Mouse (Mus musculus): ENCODE data around the gene Stx7. TPM values are rescaled to one million over a fixed set of nuclear protein-coding genes. Genes with fewer than 3 reads are reported as not detected.
"Not testable (repeated sequence)": the region's sequence is repeated elsewhere in the genome, so short reads cannot be mapped to it uniquely, and the experiment has no call there.

Gene Stx7
- 104 to 141 TPM (median 123 TPM) in 3 replicates for total RNA-seq (2017)

DNA sequence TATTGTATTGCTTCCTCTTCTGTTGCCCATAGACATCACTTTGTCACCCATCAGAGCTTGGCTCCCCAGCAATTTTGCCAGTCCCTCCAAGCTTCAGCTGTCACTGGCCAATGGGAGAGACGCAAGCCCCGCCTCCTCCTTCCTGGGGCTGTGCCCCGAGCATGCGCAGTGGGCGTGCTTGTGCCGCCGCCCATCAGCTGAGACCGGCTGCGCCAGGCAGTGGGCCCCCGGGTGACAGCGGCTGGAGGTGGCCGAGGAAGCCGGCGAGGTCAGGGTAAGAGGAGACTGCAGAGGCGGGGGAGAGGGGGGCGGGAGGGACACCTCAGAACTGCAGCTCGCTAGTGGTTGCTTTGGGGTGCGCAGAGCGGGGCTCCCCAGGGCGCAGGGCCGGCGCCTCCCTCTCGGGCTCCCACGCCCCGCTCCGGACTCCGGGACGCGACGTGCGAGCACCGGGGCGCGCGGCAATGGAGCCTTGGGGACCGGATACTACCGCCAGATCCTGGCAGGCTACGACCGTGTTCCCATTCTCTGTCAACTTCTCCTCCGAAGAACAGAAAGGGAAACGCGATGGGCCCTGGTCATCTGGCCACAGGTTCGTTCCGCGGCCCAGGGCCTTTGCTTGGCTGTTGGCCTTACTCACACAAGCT lies at the start of gene Stx7:
TSS of gene Stx7 (plus strand) at position 168 of the 647 bp plus-strand sequence.
- peak; percentile 98 for ATAC-seq (replicated peaks; ENCODE audit: insufficient number of reproducible peaks, low FRiP score, low TSS enrichment, poor library complexity, severe bottlenecking)

DNA sequence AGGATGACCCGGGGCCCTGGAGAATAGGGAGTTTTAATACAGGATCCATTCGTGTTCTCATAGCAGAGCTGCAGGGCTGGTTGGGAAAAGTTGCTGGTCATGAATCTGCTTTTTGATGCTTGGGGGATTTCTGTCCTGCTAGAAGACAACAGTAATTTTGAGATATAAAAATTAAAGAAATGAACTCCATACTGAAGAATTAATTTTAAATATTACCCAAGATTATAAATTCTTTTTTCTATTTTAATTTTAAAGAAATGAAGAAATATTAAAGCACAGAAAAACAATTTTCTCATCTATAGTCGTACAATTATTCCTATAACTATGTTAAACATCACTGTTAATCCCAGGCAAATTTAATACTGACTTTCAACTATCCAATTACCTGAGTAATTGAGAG lies 47.3 kb upstream of the Stx7 start, which contains the start of gene Taar8c:
TSS of gene Taar8c (minus strand) at position 101 of the 400 bp plus-strand sequence.
- ATAC-seq (replicated peaks; ENCODE audit: insufficient number of reproducible peaks, low FRiP score, low TSS enrichment, poor library complexity, severe bottlenecking) = not testable (repeated sequence)

GRCm38 (mm10) chr10:24103299-24103698 lies 45.8 kb upstream of the Stx7 start:
- ATAC-seq (replicated peaks; ENCODE audit: insufficient number of reproducible peaks, low FRiP score, low TSS enrichment, poor library complexity, severe bottlenecking) = not testable (repeated sequence)

DNA sequence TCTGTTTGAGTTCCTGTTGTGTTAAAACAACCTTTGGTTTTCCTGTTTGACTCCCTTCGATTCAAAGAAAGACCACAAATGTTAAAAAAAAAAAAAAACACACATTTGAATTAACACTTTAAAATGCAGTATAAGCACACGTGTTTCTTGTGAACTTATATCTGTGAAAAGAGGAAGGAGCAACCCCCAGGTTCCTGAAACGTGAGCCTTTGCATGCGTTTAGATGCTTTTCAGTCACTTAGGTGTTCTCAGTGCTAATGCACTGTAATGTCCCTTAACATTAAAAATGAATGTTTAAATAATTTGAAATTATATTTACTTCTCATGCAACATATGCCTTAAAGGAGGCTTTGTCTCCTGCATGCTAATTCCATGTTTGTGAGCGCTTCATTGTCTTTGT lies 41.4 kb upstream of the Stx7 start:
- ATAC-seq (replicated peaks; ENCODE audit: insufficient number of reproducible peaks, low FRiP score, low TSS enrichment, poor library complexity, severe bottlenecking) = no peak

GRCm38 (mm10) chr10:24108236-24108635 lies 40.9 kb upstream of the Stx7 start:
- ATAC-seq (replicated peaks; ENCODE audit: insufficient number of reproducible peaks, low FRiP score, low TSS enrichment, poor library complexity, severe bottlenecking) = no peak

DNA sequence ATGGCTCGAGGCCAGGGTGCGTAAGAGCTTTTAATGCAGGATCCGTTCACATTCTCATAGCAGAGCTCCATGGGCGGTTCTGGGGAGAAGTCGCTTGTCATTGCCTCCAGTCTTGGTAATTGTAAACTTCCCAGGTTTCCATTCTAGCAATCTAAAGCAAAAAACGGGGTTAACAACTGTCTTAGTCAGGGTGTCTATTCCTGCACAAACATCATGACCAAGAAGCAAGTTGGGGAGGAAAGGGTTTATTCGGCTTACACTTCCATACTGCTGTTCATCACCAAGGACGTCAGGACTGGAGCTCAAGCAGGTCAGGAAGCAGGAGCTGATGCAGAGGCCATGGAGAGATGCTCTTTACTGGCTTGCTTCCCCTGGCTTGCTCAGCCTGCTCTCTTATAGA lies 39.7 kb upstream of the Stx7 start, which contains the start of gene Taar9:
TSS of gene Taar9 (minus strand) at position 101 of the 400 bp plus-strand sequence.
- ATAC-seq (replicated peaks; ENCODE audit: insufficient number of reproducible peaks, low FRiP score, low TSS enrichment, poor library complexity, severe bottlenecking) = not testable (repeated sequence)

DNA sequence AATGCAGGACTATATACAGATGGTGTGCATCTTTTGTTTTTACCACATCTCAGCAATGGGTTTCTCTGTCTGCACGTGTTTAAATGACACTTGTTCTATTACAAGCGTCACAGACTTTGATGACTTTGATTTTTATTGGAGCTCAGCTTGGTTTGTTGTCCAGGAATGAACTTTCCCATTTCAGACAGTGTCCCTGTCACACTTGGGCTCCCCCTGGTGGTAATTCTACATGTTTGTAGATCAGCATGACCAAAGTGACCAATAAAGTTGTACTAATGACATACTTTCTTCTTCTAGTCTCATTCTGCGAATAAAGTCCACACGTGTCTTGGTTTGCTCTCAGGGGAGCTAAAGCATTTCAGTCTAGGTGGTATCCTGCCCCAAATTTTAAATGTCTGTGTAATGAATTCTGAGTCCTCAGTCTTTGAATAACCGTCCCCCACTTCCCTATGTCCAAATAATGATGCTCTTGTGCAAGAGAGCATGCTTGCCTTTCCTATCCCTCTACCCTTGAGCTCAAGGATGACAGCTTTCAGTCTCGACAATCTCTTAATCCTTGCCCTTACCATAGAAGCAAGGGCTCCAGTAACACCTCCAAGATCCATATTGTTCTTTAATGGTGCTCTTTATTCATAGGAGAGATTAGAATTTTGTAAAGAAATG lies 37.9 kb upstream of the Stx7 start:
- ATAC-seq (replicated peaks; ENCODE audit: insufficient number of reproducible peaks, low FRiP score, low TSS enrichment, poor library complexity, severe bottlenecking) = no peak

GRCm38 (mm10) chr10:24131451-24132262 lies 17.4 kb upstream of the Stx7 start:
- ATAC-seq (replicated peaks; ENCODE audit: insufficient number of reproducible peaks, low FRiP score, low TSS enrichment, poor library complexity, severe bottlenecking) = 0 out of 2 replicates have a peak, but pooled peaks have one; percentile 59

- no peak for ATAC-seq (replicated peaks; ENCODE audit: insufficient number of reproducible peaks, low FRiP score, low TSS enrichment, poor library complexity, severe bottlenecking)
Observed at GRCm38 (mm10) chr10:24132273-24132672, 16.8 kb upstream of the Stx7 start.

GRCm38 (mm10) chr10:24133132-24133531 lies 16.0 kb upstream of the Stx7 start:
- peak; percentile 95 for ATAC-seq (replicated peaks; ENCODE audit: insufficient number of reproducible peaks, low FRiP score, low TSS enrichment, poor library complexity, severe bottlenecking)

DNA sequence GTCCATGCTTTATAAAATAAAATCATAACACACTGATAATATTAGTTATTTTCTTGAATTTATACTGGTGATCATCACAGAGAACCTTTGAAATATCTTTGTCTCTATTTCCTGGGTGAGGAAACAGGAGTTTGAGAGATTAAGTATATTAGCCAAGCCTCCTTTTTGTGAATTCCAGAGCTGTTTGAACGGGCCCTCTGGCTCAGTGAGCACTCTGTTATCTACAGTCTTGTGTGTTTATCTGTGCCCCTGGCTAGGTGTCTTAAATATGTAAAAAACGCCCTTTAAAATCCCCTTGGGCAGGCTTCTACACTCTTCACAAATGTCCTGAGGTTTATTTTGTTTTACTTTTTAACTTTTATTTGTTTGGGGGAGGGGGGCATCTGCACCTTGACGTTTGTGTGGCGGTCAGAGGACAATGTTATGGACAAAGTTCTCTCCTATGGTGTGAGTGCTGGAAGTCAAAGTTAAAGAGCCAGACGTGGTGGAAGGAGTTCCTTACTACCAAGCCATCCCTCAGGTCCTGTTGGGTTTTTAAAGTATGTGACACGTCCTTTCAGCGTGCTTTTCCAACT lies 14.9 kb upstream of the Stx7 start:
- ATAC-seq (replicated peaks; ENCODE audit: insufficient number of reproducible peaks, low FRiP score, low TSS enrichment, poor library complexity, severe bottlenecking) = no peak

- no peak for ATAC-seq (replicated peaks; ENCODE audit: insufficient number of reproducible peaks, low FRiP score, low TSS enrichment, poor library complexity, severe bottlenecking)
Observed at GRCm38 (mm10) chr10:24138623-24139261, 10.4 kb upstream of the Stx7 start.

GRCm38 (mm10) chr10:24142735-24143134 lies 6.4 kb upstream of the Stx7 start:
- ATAC-seq (replicated peaks; ENCODE audit: insufficient number of reproducible peaks, low FRiP score, low TSS enrichment, poor library complexity, severe bottlenecking) = peak; percentile 59; the same call in 1 of the 2 replicates

DNA sequence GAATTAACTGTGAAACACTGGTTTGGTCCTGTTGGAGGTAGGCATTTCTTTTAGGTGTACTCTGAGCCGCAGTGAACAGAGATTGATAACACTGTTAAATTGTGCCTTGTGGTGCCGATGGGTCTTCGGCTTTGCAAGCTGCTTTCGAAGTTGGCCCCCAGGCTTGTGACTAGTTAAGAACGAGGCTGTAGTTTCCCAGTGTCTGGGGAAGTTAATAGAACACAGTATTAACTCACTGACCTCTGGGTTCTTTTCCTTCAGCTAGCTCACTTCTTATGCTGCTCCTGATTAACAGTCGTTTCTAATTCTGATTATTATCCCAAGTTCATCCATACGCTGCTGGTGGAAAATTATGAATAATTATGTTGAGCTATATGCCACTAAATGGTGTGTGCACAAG lies 984 bp downstream of the Stx7 start:
- ATAC-seq (replicated peaks; ENCODE audit: insufficient number of reproducible peaks, low FRiP score, low TSS enrichment, poor library complexity, severe bottlenecking) = no peak

DNA sequence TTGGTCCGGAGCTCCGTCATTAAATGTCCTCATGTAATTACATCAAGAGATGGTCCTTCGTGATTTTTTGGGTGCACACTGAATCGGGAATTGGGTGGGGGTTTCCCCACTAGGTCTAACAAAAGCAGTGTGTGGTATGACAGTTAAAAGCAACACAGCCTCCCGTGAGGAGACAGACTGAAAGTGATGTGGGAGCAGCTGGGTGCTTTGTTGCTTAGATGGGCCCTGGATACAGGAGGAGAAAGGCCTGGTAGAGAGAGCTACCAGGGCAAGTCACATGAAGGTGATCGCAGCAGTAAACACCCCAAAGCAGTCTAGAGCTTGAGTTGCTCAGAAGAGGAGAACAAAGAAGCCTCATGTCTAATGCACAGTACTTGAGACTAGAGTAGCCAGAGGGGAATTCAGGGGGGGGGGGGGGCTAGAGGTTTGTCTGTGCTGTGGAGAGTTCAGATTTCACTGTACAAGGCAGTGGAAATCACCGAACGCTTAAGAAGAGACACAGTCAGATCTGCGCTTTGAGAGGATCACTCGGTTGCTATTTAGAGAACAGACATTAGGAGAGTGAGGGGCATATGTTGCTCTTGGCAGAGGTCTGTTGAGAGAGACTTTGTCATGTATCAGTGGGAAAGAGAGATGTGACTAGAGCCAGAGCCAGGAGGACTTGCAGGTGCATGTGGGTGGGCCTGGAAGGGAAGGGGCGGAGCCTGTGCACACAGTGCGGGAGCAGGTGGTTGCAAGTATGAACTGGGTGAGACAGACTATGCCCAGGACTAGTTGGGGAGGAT lies 9.6 kb downstream of the Stx7 start:
- no peak for ATAC-seq (replicated peaks; ENCODE audit: insufficient number of reproducible peaks, low FRiP score, low TSS enrichment, poor library complexity, severe bottlenecking)

GRCm38 (mm10) chr10:24159575-24159974 lies 10.5 kb downstream of the Stx7 start:
- no peak for ATAC-seq (replicated peaks; ENCODE audit: insufficient number of reproducible peaks, low FRiP score, low TSS enrichment, poor library complexity, severe bottlenecking)

- peak; percentile 36; the same call in 1 of the 2 replicates for ATAC-seq (replicated peaks; ENCODE audit: insufficient number of reproducible peaks, low FRiP score, low TSS enrichment, poor library complexity, severe bottlenecking)
Observed at GRCm38 (mm10) chr10:24160349-24160748, 11.2 kb downstream of the Stx7 start.

All from monocyte, adult 5-6 weeks (primary cell).